Mouse (Mus musculus): ENCODE data around the gene Fancm.
"Not testable (repeated sequence)": the region's sequence is repeated elsewhere in the genome, so short reads cannot be mapped to it uniquely, and the experiment has no call there.

Gene Fancm

DNA sequence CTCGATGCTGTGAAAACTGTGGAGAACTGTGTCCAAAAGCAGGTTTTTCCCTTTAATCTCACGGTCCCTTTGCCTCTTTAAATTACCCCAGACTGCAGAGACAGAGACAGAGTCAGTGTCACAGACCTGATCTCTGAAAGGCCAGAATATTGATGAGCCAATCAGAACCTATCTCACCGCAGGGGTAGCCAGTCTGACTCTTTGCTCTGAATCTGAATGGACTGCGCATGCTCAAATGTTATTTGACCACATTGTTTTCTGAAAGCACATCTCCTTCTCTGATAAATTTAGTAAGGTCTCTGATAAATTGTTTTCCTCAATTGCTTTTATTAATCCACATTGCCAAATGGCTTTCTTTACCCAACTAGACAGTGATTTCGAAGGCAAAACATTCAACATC, 44.0 kb downstream of the Fancm start:
- DNase-seq (ENCODE audit: low spot score): no peak

DNA sequence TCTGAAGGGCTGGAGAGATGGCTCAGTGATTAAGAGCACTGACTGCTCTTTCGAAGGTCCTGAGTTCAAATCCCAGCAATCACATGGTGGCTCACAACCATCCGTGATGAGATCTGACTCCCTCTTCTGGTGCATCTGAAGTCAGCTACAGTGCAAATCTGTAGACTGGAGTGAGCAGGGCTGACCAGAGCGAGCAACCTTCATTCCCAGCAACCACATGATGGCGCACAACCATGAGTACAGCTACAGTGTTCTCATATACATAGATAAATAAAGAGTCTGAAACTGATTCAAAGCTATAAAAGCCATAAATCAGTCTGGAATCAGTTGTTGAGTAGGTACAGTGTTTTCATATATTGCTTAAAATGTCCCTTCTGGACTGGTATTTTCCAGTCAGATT, 60.7 kb downstream of the Fancm start:
- not testable (repeated sequence) for DNase-seq (ENCODE audit: low spot score)

DNA sequence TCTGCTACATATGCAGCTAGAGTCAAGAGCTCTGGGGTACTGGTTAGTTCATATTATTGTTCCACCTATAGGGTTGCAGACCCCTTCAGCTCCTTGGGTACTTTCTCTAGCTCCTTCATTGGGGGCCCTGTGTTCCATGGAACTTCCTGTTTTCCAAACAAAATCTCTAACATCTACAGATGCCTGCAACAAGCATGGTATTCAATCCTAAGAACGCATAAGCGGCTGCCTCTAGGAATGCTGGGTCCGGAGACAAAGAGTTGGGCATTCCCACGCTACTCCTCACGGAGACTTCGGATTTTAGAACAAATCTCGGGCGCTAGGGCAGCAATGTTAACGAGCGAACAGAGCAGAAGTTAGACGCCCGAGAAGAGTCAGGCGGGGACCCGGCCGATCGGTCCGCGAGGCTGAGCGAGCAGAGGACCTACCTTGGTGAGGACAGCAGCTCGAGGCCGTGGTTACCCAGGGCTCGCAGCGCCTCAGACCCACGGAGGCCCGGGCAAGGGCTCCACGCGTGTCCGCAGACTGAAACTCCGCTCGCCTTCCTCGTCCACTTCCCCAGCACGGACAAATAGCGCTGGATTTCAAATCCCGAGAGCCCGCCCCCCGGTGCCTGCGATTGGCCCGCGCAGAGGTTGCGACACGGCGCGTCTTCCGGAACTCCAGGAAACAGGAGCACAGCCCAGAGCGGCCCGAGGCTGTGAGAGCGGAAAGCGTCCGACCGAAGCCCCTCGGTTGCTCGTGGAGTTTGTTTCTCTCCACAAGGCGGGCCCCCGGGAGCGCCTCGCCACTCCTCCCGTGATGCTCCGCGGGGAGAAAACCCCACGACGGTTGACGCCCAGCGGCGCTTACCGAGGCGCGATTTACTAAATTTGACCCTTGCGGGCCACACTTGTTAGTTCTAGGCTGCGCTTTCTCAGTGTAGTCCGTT, 96.9 kb downstream of the Fancm start, which contains the start of gene Mis18bp1:
Gene Mis18bp1 (minus strand): TSS at position 584 of the 931 bp plus-strand sequence.
- DNase-seq (ENCODE audit: low spot score): peak; percentile 97

DNA sequence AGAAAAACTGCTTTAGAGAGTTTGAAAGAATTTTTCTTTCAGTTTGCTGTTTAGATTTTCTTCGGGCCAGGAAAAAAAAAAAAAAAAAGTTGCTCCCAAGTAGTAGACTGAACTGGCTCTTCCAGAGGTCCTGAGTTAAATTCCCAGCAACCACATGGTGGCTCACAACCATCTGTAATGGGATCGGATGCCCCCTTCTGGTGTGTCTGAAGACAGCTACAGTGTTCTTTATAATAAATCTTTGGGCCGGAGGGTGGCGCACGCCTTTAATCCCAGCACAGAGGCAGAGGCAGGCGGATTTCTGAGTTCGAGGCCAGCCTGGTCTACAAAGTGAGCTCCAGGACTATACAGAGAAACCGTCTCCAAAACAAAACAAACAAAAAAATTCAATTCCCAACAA, 97.6 kb downstream of the Fancm start:
- peak; percentile 63 for DNase-seq (ENCODE audit: low spot score)

DNA sequence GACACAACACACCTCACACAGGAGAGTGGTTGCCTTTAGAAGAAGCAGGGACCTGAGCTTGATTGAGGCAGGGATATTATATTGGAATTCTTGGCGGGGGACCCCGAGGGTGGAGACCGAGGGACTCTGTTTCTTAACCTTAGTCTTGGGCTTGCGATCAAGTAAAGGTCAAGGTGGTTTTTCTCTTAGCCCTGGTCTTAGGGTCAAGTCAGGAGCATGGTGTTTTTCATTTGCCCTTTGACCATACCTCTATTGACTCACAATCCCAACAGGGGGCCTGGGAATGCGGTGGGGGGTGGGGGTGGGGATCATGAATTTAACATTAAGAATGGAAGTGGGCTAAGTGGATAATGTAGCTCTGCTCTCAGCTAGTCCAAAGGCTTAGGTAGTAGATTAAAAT, 98.3 kb downstream of the Fancm start:
- DNase-seq (ENCODE audit: low spot score): no peak
